Mouse (Mus musculus): ENCODE measurements around the gene Gm20388. TPM values are rescaled to one million over a fixed set of nuclear protein-coding genes. Genes with fewer than 3 reads are reported as not detected.

Gm20388 gene
- polyA plus RNA-seq, 1 experiment from 2014 or later: not detected

DNA sequence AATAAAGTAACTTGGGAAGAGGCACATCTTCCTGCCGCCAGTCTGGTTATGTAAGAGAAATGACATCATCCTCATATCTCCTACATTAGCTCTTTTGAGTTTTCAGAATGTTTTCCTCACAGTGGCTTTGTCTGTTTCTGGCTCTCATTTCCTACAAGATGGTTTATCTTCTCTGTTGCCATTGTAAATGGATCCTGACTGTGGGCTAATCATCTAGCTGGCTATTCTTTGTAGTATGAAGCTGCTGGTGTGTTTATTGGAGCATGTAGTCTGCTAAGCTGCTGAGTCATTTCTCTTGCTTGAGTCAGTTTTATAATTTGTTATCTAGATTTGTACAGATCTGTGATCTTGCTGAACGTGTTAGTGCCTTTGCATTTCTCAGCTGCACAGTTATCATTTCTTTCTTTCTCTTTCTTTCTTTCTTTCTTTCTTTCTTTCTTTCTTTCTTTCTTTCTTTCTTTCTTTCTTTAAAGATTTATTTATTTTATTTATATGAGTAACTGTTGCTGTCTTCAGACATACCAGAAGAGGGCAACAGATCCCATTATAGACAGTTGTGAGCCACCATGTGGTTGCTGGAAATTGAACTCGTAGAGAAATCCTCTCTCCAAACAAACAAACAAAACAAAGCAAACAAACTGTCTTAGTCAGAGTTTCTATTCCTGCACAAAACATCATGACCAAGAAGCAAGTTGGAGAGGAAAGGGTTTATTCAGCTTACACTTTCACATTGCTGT, 3723.9 kb downstream of the Gm20388 start:
- Histone ChIP-seq H3K9me3 (no peaks in the 10 kb centered on the region), H3K4me2 (no peak overlapping the region), H3K4me1 (0 out of 2 replicates have a peak, but pooled peaks cover 10% of the 10 kb centered on the region), H3K4me3 (no peak overlapping the region), H3K27me3 (peaks cover 3% of the 10 kb centered on the region), H3K36me3 (no peaks in the 10 kb centered on the region), H3K27ac (no peak overlapping the region), H3K9ac (no peak overlapping the region)
- ATAC-seq (ENCODE audit: insufficient number of reproducible peaks, insufficient read depth, low FRiP score, low TSS enrichment, low read depth): no peak
- 46% methylated on average over 3 of the region's 3 CpGs for WGBS

DNA sequence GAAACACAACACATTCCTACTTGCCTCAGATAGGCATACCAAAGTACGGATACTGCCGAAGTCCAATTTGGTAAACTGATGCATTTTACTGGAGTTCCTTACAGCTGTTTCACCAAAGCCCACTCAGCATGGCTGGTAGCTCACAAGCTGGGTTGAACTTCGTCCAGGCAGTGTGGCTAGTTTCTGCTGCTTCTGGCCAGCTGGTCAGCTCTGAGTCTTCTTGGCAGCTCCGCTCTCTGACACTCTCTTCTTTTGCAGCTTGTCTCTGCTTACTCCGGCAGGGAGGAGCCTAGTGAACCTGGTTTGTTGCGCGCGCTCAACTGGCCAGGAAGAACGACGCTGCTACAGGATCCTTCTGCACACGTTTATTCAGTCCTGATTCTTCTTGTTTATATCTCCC, 3725.0 kb downstream of the Gm20388 start:
- H3K36me3 ChIP-seq: no peaks in the 10 kb centered on the region
- H3K9me3 ChIP-seq: no peaks in the 10 kb centered on the region
- H3K9ac ChIP-seq: no peak overlapping the region
- no peak for ATAC-seq (ENCODE audit: insufficient number of reproducible peaks, insufficient read depth, low FRiP score, low TSS enrichment, low read depth)
- H3K27ac ChIP-seq: no peak overlapping the region
- 0 out of 2 replicates have a peak, but pooled peaks cover 10% of the 10 kb centered on the region for H3K4me1 ChIP-seq
- no peaks in the 10 kb centered on the region for H3K27me3 ChIP-seq
- H3K4me3 ChIP-seq: no peak overlapping the region
- no peak overlapping the region for H3K4me2 ChIP-seq
- 68% methylated on average over 11 of the region's 11 CpGs for WGBS

DNA sequence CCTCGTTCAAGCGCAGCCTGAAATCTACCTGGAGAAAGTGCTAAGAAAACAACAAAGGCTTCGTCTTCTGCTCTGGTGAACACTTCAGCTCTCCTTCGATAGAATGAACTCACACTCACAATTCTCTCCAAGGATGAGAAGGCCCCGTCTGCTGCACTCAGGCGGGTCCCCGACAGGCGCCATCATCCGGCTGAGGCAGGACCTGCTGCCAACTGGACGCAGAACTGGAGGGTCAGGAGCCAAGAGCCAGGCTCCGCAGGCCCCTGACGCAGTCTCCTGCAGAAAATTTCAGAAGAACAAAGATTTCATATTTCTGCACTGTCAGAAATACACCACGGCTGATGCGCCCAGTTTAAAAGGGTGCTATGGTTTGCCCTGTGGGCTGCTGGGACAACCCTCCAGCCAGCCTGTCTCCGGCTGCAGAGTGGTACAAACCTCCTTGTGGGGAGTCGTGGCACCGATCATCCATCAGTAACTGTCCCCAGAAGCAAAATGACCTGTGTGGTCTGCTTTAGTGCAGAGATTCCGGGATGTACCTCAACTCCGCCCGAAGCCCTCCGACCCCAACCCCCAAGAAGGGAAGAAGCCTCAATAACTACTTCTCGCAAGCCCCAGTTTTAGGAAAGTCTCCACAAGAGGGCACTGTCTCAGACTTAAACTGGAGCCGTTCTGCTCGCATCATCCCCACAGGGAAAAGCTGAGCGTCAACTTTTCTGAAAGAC, 3732.8 kb downstream of the Gm20388 start:
- peak overlapping the region; percentile 37 for H3K4me3 ChIP-seq
- H3K4me1 ChIP-seq: no peaks in the 10 kb centered on the region
- H3K27ac ChIP-seq: no peak overlapping the region
- ATAC-seq (ENCODE audit: insufficient number of reproducible peaks, insufficient read depth, low FRiP score, low TSS enrichment, low read depth): no peak
- peak overlapping the region; percentile 49; the same call in 1 of the 2 replicates for H3K9ac ChIP-seq
- no peaks in the 10 kb centered on the region for H3K27me3 ChIP-seq
- H3K9me3 ChIP-seq: no peaks in the 10 kb centered on the region
- H3K36me3 ChIP-seq: no peaks in the 10 kb centered on the region
- 14% methylated on average over 25 of the region's 25 CpGs for WGBS
- H3K4me2 ChIP-seq: peak overlapping the region; percentile 57

DNA sequence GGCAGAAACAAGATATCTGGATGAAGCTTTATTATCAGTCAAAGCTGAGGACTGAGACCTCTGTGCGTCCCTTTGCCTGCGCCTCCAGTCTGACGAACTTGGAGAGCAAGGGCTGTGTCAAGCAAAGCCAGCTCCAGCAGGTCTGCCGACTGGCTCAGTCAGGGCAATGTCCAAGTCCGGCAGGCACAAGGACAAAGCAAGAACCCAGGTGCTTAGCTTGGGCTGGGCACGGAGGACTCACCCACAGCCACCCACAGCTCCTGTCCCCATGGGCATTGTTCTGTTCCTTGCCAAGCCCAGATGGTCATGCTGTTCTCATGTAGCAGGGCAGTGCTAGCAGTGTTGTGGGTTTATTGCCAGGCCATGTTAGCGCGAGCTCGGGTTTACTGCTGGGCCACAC, 3734.6 kb downstream of the Gm20388 start:
- peaks cover 5% of the 10 kb centered on the region; the same call in 1 of the 2 replicates for H3K4me1 ChIP-seq
- no peak overlapping the region for H3K9ac ChIP-seq
- no peaks in the 10 kb centered on the region for H3K9me3 ChIP-seq
- H3K4me3 ChIP-seq: no peak overlapping the region
- H3K4me2 ChIP-seq: no peak overlapping the region
- H3K27me3 ChIP-seq: no peaks in the 10 kb centered on the region
- no peak overlapping the region for H3K27ac ChIP-seq
- 78% methylated on average over 9 of the region's 9 CpGs for WGBS
- H3K36me3 ChIP-seq: no peaks in the 10 kb centered on the region
- no peak for ATAC-seq (ENCODE audit: insufficient number of reproducible peaks, insufficient read depth, low FRiP score, low TSS enrichment, low read depth)

DNA sequence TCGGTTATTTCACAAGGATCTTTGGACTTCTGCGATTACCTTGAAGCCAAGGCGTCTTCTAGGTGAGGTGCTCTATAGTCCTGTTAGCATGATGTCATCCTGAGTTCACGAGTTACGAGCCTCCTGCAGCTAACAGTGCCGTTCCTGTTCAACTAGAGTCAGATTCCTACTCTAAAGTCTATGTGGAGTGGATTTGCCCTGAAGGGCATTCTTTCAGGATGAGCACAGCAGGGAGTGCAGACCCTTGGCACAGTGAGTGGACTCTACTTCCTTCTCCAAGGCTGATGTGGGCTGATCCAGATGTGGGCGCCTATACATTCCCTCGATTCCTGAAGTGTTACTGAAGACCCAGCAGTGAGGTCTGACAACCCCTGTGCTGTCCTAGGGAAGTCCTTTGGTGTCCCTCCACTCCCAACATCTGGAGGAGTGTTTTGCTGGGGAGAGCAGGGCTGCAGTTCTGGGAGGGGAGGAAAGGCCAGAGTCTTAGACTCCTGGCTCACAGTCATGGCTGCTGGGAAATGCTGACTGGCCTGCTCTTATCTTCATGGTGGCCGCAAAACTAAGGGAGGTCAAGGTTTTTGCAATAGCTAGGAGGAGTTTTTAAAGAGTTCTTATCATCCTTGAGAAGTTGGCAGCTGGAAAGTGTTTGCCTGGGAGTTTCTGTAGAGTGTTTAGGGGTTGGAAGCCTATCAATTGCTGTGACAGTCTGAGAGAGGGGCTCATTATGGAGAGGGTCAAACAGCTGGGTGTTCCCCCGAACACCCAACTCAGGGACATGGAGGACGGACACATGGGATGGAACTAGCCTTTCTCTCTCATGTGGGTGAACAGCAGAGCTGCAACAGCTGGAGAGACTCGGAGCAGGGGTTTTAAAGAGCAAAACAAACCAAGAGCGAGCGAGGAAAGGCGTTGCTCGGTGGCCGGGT, 3737.9 kb downstream of the Gm20388 start:
- no peak overlapping the region for H3K4me2 ChIP-seq
- no peaks in the 10 kb centered on the region for H3K36me3 ChIP-seq
- WGBS: 60% methylated on average over 17 of the region's 17 CpGs
- H3K4me3 ChIP-seq: no peak overlapping the region
- H3K9ac ChIP-seq: no peak overlapping the region
- H3K27ac ChIP-seq: no peak overlapping the region
- H3K9me3 ChIP-seq: no peaks in the 10 kb centered on the region
- H3K4me1 ChIP-seq: peaks cover 11% of the 10 kb centered on the region
- ATAC-seq (ENCODE audit: insufficient number of reproducible peaks, insufficient read depth, low FRiP score, low TSS enrichment, low read depth): no peak
- no peaks in the 10 kb centered on the region for H3K27me3 ChIP-seq

DNA sequence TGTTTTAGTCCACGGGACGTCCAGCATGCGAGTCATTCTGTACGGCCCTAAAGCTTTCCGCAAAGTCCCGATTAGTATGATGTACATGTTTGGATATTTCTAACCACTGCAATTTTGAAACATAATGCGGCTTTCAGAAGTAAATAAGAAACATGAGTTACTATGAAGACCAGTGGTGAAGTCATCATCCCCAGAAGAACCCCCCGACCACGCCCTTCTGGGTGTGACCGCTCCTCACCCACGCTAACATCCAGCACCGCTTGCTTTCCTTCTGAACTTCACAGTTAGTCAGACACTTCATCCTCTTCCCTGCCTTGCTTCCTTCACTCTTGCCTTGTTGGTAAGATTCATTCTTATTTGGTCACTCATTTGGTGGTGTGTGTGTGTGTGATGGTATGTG, 3738.8 kb downstream of the Gm20388 start:
- Histone ChIP-seq H3K9me3 (no peaks in the 10 kb centered on the region), H3K4me3 (no peak overlapping the region), H3K9ac (no peak overlapping the region), H3K27ac (no peak overlapping the region), H3K4me2 (no peak overlapping the region), H3K4me1 (peaks cover 11% of the 10 kb centered on the region), H3K36me3 (no peaks in the 10 kb centered on the region), H3K27me3 (no peaks in the 10 kb centered on the region)
- no peak for ATAC-seq (ENCODE audit: insufficient number of reproducible peaks, insufficient read depth, low FRiP score, low TSS enrichment, low read depth)
- 81% methylated on average over 12 of the region's 12 CpGs for WGBS

DNA sequence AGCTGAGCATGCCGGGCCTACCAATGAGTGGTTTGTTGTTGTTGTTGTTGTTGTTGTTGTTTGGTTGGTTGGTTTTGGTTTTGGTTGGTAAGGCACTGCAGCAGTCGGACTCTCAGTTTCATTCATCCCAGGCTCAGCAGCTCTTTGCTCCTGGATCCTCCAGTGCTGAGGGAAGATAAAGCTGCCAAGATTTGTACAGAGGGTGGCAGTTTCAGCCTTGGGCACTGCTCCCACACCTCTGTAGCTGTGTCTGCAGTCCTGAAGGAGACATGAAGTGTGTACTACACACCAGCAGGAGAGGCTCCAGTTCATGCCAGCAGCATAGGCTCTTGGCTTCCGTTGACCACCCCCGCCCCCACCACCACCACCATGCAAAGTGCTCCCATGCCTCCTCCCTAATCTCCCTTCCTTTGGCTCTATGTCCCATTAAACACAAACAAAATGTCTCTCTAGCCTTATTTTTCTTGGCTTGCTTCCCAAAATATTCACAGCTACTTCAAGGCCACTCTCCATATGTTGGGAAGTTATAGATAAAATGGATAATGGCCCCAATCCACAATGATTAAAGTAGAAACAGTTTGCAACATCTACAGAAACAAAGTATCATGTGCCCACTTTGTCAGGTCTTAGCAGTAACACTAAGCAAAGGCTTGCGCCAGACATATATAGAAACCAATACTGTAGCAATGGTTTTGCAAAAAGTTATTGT, 3740.9 kb downstream of the Gm20388 start:
- 88% methylated on average over 5 of the region's 5 CpGs for WGBS
- Histone ChIP-seq H3K27me3 (no peaks in the 10 kb centered on the region), H3K36me3 (peaks cover 7% of the 10 kb centered on the region), H3K27ac (no peak overlapping the region), H3K4me1 (peaks cover 27% of the 10 kb centered on the region), H3K9me3 (no peaks in the 10 kb centered on the region), H3K4me2 (no peak overlapping the region), H3K9ac (no peak overlapping the region), H3K4me3 (no peak overlapping the region)
- no peak for ATAC-seq (ENCODE audit: insufficient number of reproducible peaks, insufficient read depth, low FRiP score, low TSS enrichment, low read depth)

DNA sequence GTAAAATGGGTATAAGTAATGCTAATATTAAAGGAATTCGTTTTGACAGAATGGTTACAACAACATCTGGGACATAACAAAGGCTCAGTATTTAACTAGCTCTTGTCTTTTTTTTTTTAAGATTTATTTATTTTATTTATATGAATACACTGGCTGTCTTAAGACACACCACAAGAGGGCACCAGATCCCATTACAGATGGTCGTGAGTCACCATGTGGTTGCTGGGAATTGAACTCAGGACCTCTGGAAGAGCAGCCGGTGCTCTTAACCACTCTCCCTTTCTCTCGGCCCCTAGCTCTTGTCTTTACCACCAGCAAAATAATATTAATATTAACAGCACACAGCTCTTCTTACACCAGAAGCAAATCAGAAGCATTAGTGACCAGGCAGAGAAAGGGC, 3742.0 kb downstream of the Gm20388 start:
- Histone ChIP-seq H3K4me3 (no peak overlapping the region), H3K27ac (0 out of 2 replicates have a peak overlapping the region, but pooled peaks have one; percentile 84), H3K4me2 (no peak overlapping the region)

DNA sequence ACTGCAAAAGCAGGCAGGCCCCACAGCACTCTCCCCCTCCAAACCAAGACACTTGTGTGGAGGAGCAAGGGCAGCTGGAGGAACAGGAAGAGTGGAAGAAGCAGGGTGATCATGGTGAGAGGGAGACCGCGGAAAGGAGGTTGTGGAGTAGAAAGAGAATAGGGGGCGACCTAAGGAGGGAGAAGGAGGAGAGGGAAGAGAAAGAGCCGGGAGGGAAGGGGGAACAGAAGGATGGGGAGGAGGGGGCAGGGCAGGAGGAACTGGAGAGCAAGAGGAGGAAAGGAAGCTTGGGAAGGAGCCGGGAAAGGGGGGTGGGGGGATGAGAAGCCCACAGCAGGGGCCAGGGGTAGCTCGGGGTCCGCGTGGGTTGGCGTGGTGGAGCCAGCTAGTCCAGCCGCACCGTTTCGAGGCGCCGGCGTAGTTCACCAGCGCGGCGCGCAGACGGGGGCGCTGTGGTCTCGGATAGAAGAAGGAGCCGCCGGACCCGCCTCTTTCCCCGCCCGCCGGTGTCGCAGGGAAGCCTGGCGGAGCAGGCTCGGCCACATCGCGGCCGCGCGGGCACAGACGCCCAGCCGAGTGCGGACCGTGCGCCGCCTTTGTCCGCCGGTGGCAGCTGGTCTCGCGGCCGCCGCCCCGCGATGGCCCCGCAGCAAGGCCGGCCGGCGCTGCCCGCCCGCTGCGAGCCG, 3742.8 kb downstream of the Gm20388 start, which contains the start of gene Rhou:
TSS of gene Rhou (plus strand) at position 622 of the 686 bp plus-strand sequence.
- under 1% methylated on average over 52 of the region's 58 CpGs for WGBS
- peak within 1 kb of the TSS; percentile 70 for H3K4me2 ChIP-seq
- peak; percentile 85 for ATAC-seq (ENCODE audit: insufficient number of reproducible peaks, insufficient read depth, low FRiP score, low TSS enrichment, low read depth)

More for the DNA sequence above, 3742.0 kb downstream of the Gm20388 start:
- Histone ChIP-seq H3K9ac (no peak overlapping the region), H3K4me1 (peaks cover 27% of the 10 kb centered on the region), H3K27me3 (no peaks in the 10 kb centered on the region), H3K9me3 (no peaks in the 10 kb centered on the region), H3K36me3 (peaks cover 17% of the 10 kb centered on the region)
- no peak for ATAC-seq (ENCODE audit: insufficient number of reproducible peaks, insufficient read depth, low FRiP score, low TSS enrichment, low read depth)
- 64% methylated on average over 4 of the region's 4 CpGs for WGBS

DNA sequence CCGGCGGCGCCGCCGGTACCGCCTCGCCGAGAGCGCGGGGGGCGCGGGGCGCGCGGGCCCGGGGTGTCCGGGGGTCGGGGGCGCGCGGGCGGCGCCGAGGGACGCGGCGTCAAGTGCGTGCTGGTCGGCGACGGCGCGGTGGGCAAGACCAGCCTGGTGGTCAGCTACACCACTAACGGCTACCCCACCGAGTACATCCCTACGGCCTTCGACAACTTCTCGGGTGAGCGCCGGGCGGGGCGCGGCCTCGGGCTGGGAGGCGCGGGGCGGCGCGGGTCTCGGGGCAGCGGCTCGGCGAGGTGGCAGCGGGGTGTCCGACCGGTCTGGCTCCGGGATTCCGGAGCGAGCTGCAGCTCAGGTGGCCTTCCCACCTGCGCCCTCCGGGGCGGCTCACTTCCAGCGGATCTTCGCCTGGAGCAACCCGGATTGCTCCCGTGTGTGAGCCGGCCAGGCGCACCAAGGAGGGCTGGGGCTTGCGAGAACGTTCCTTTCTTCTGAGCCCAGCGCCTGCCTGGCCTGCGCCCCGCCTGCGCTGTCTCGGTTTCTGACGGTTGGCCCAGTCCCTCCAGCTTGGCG, 3743.4 kb downstream of the Gm20388 start:
- Histone ChIP-seq H3K9ac (peak overlapping the region; percentile 90), H3K27me3 (no peaks in the 10 kb centered on the region), H3K4me1 (peaks cover 27% of the 10 kb centered on the region), H3K27ac (peak overlapping the region; percentile 84), H3K4me2 (peak overlapping the region; percentile 70), H3K9me3 (no peaks in the 10 kb centered on the region), H3K4me3 (peak overlapping the region; percentile 83), H3K36me3 (peaks cover 30% of the 10 kb centered on the region)
- peak; percentile 64 for ATAC-seq (ENCODE audit: insufficient number of reproducible peaks, insufficient read depth, low FRiP score, low TSS enrichment, low read depth)
- under 1% methylated on average over 75 of the region's 77 CpGs for WGBS

More for the DNA sequence above, 3742.8 kb downstream of the Gm20388 start, which contains the start of gene Rhou:
- peaks cover 27% of the 10 kb centered on the region for H3K4me1 ChIP-seq
- no peaks in the 10 kb centered on the region for H3K9me3 ChIP-seq
- peak within 1 kb of the TSS; percentile 90 for H3K9ac ChIP-seq
- peak within 1 kb of the TSS; percentile 83 for H3K4me3 ChIP-seq
- H3K36me3 ChIP-seq: peaks cover 25% of the 10 kb centered on the region
- H3K27me3 ChIP-seq: no peaks in the 10 kb centered on the region
- H3K27ac ChIP-seq: peak within 1 kb of the TSS; percentile 84
